Mouse (Mus musculus) liver, postnatal 0 days (tissue): Measurements from ENCODE around the gene Gm20388.

Experiments
- CTCF ChIP-seq: sonication (generic); IDR thresholded peaks from 2 replicates; pipeline ENCODE4 v1.5.1; 2016; ENCODE audit warnings: antibody characterized with exemption, low read depth
- EP300 ChIP-seq: IDR thresholded peaks from 2 replicates; pipeline ENCODE4 v1.6.1; 2016; ENCODE audit warnings: antibody characterized with exemption, low read depth, mild to moderate bottlenecking

GRCm38 (mm10) chr8:122459218-122459900, 2548.7 kb downstream of the Gm20388 start:
- TF ChIP-seq CTCF (peak; percentile 52), EP300 (no peak)
